Mouse (Mus musculus) c-Kit-negative CD71-positive TER-119-positive erythroid progenitor cells, embryonic 14.5 days (primary cell): ENCODE results near the gene H2-Ab1.
A peak's percentile ranks its signal among the peaks of the same experiment; 100 is the strongest.

Source experiments
- DNase-seq: peaks from one replicate; pipeline ENCODE4 v3.0.0-alpha.2; 2013; ENCODE audit warnings: low read depth, low spot score

The H2-Ab1 gene

GRCm38 (mm10) chr17:34238706-34239105 is 18.8 kb upstream of the H2-Ab1 start, which contains the start of gene H2-Ob:
H2-Ob (plus strand) TSS chr17:34238903.
- no peak for DNase-seq

- no peak for DNase-seq
Measured at GRCm38 (mm10) chr17:34239601-34240041, 17.9 kb upstream of the H2-Ab1 start.

- DNase-seq, result no peak
Measured at GRCm38 (mm10) chr17:34240366-34240765, 17.1 kb upstream of the H2-Ab1 start.

- no peak for DNase-seq
Measured at GRCm38 (mm10) chr17:34240916-34241315, 16.6 kb upstream of the H2-Ab1 start.

- DNase-seq, result no peak
Measured at GRCm38 (mm10) chr17:34244656-34245055, 12.8 kb upstream of the H2-Ab1 start.

GRCm38 (mm10) chr17:34247047-34247446 is 10.4 kb upstream of the H2-Ab1 start:
- no peak for DNase-seq

GRCm38 (mm10) chr17:34248764-34249163 is 8.7 kb upstream of the H2-Ab1 start:
- DNase-seq, result no peak

- DNase-seq, result no peak
Measured at GRCm38 (mm10) chr17:34249361-34249760, 8.1 kb upstream of the H2-Ab1 start.

- peak; percentile 4 for DNase-seq
Measured at GRCm38 (mm10) chr17:34249878-34250277, 7.6 kb upstream of the H2-Ab1 start.

GRCm38 (mm10) chr17:34251666-34252065 is 5.8 kb upstream of the H2-Ab1 start:
- no peak for DNase-seq

GRCm38 (mm10) chr17:34256501-34256900 is 988 bp upstream of the H2-Ab1 start:
- no peak for DNase-seq

GRCm38 (mm10) chr17:34260551-34260950 is 3.1 kb downstream of the H2-Ab1 start:
- no peak for DNase-seq

- no peak for DNase-seq
Measured at GRCm38 (mm10) chr17:34261502-34261901, 4.0 kb downstream of the H2-Ab1 start.

- DNase-seq, result no peak
Measured at GRCm38 (mm10) chr17:34263068-34263467, 5.6 kb downstream of the H2-Ab1 start.

- DNase-seq, result no peak
Measured at GRCm38 (mm10) chr17:34263811-34264371, 6.4 kb downstream of the H2-Ab1 start.

- DNase-seq, result no peak
Measured at GRCm38 (mm10) chr17:34264452-34265351, 7.2 kb downstream of the H2-Ab1 start.

GRCm38 (mm10) chr17:34268262-34268661 is 10.8 kb downstream of the H2-Ab1 start:
- DNase-seq, result no peak

- DNase-seq, result no peak
Measured at GRCm38 (mm10) chr17:34268748-34269147, 11.3 kb downstream of the H2-Ab1 start.

GRCm38 (mm10) chr17:34269817-34270216 is 12.3 kb downstream of the H2-Ab1 start:
- no peak for DNase-seq

- DNase-seq, result no peak
Measured at GRCm38 (mm10) chr17:34270230-34270629, 12.7 kb downstream of the H2-Ab1 start.

- no peak for DNase-seq
Measured at GRCm38 (mm10) chr17:34270940-34271339, 13.5 kb downstream of the H2-Ab1 start.

GRCm38 (mm10) chr17:34272102-34272501 is 14.6 kb downstream of the H2-Ab1 start:
- DNase-seq, result no peak

- DNase-seq, result no peak
Measured at GRCm38 (mm10) chr17:34280499-34281038, 23.1 kb downstream of the H2-Ab1 start.
